Mouse (Mus musculus) forebrain, embryonic 10.5 days (tissue): ENCODE measurements around the gene Araf. TPM values are rescaled to one million over a fixed set of nuclear protein-coding genes. Genes with fewer than 3 reads are reported as not detected.
"Not testable (repeated sequence)": the region's sequence is repeated elsewhere in the genome, so short reads cannot be mapped to it uniquely, and the experiment has no call there.

Experiments
- DNase-seq: peaks from one replicate; pipeline ENCODE4 v3.0.0-alpha.2; 2017; ENCODE audit warnings: low spot score; ENCODE audit errors: extremely low spot score
- H3K27ac ChIP-seq: fragments of 300-500 bp; sonication (generic); 2 replicates; pipeline ENCODE4 v1.5.1; 2016; ENCODE audit warnings: mild to moderate bottlenecking
- H3K27me3 ChIP-seq: fragments of 300-500 bp; sonication (generic); 2 replicates; pipeline ENCODE4 v1.6.1; 2016; ENCODE audit warnings: mild to moderate bottlenecking; ENCODE audit not compliant: poor library complexity, severe bottlenecking
- H3K36me3 ChIP-seq: fragments of 300-500 bp; sonication (generic); replicated peaks from 2 replicates; pipeline ENCODE4 v1.6.1; 2016; ENCODE audit warnings: mild to moderate bottlenecking, moderate library complexity
- H3K4me1 ChIP-seq: fragments of 300-500 bp; sonication (generic); 2 replicates; pipeline ENCODE4 v1.6.1; 2016
- H3K4me3 ChIP-seq: fragments of 300-500 bp; sonication (generic); 2 replicates; pipeline ENCODE4 v1.5.1; 2016; ENCODE audit warnings: mild to moderate bottlenecking, moderate library complexity
- H3K9me3 ChIP-seq: fragments of 300-500 bp; sonication (generic); 2 replicates; pipeline ENCODE4 v1.6.1; 2016; ENCODE audit warnings: mild to moderate bottlenecking, moderate library complexity
- WGBS: fragments of 180-500 bp; shearing (Covaris S2); methylation state at CpG from one replicate; pipeline ENCODE4 v1.1.7; 2016; 5-methylcytosine and 5-hydroxymethylcytosine counted together
- polyA plus RNA-seq: library from polyadenylated mRNA; unstranded; fragments of >200 nt; fragmentation: Nextera tagmentation; extraction: Ambion mirVana; gene quantifications from 2 replicates; pipeline ENCODE4 v1.2.1, GENCODE M21; 2016

Araf gene
- polyA plus RNA-seq, 1 experiment from 2014 or later: 91.9 TPM

- H3K4me3 ChIP-seq: no peak overlapping the region
- DNase-seq: no peak
- H3K36me3 ChIP-seq: peaks cover 11% of the 10 kb centered on the region
- H3K4me1 ChIP-seq: no peaks in the 10 kb centered on the region
- no peaks in the 10 kb centered on the region for H3K9me3 ChIP-seq
- 87% methylated on average over 2 of the region's 2 CpGs for WGBS
- H3K27ac ChIP-seq: no peak overlapping the region
- H3K27me3 ChIP-seq: no peaks in the 10 kb centered on the region
Measured at GRCm38 (mm10) chrX:20801456-20801855, 3.8 kb downstream of the Araf start.

GRCm38 (mm10) chrX:20804301-20804700 lies 6.7 kb downstream of the Araf start:
- peaks cover 12% of the 10 kb centered on the region for H3K36me3 ChIP-seq
- WGBS: 87% methylated on average over 1 of the region's 1 CpGs
- H3K9me3 ChIP-seq, H3K27me3 ChIP-seq, DNase-seq, H3K4me1 ChIP-seq, H3K27ac ChIP-seq, H3K4me3 ChIP-seq: not testable (repeated sequence)

- 91% methylated on average over 1 of the region's 1 CpGs for WGBS
- H3K4me1 ChIP-seq: no peaks in the 10 kb centered on the region
- no peak overlapping the region for H3K27ac ChIP-seq
- no peak for DNase-seq
- no peaks in the 10 kb centered on the region for H3K27me3 ChIP-seq
- peaks cover 12% of the 10 kb centered on the region for H3K36me3 ChIP-seq
- H3K9me3 ChIP-seq: no peaks in the 10 kb centered on the region
- no peak overlapping the region for H3K4me3 ChIP-seq
Measured at GRCm38 (mm10) chrX:20806295-20806694, 8.7 kb downstream of the Araf start.

- no peaks in the 10 kb centered on the region for H3K9me3 ChIP-seq
- no peaks in the 10 kb centered on the region for H3K27me3 ChIP-seq
- H3K27ac ChIP-seq: no peak overlapping the region
- 84% methylated on average over 6 of the region's 6 CpGs for WGBS
- peaks cover 9% of the 10 kb centered on the region for H3K4me1 ChIP-seq
- peaks cover 3% of the 10 kb centered on the region; the same call in 1 of the 2 replicates for H3K36me3 ChIP-seq
- H3K4me3 ChIP-seq: no peak overlapping the region
- no peak for DNase-seq
Measured at GRCm38 (mm10) chrX:20816974-20817373, 19.4 kb downstream of the Araf start.

- Histone ChIP-seq H3K4me1 (peaks cover 9% of the 10 kb centered on the region), H3K36me3 (peaks cover 3% of the 10 kb centered on the region; the same call in 1 of the 2 replicates), H3K27ac (peak overlapping the region; percentile 65), H3K9me3 (no peaks in the 10 kb centered on the region), H3K4me3 (peak overlapping the region; percentile 35), H3K27me3 (no peaks in the 10 kb centered on the region)
- peak; percentile 45 for DNase-seq
- WGBS: 22% methylated on average over 19 of the region's 19 CpGs
Measured at GRCm38 (mm10) chrX:20819204-20819628, 21.6 kb downstream of the Araf start.

- Histone ChIP-seq H3K9me3 (no peaks in the 10 kb centered on the region), H3K27ac (peak overlapping the region; percentile 65), H3K4me3 (0 out of 2 replicates have a peak overlapping the region, but pooled peaks have one; percentile 35), H3K4me1 (peaks cover 9% of the 10 kb centered on the region), H3K27me3 (no peaks in the 10 kb centered on the region), H3K36me3 (peaks cover 3% of the 10 kb centered on the region; the same call in 1 of the 2 replicates)
- no peak for DNase-seq
- WGBS: 62% methylated on average over 7 of the region's 8 CpGs
Measured at GRCm38 (mm10) chrX:20819708-20820426, 22.3 kb downstream of the Araf start.

GRCm38 (mm10) chrX:20828934-20829333 lies 31.3 kb downstream of the Araf start:
- no peaks in the 10 kb centered on the region for H3K9me3 ChIP-seq
- 47% methylated on average over 5 of the region's 5 CpGs for WGBS
- H3K4me3 ChIP-seq: no peak overlapping the region
- no peaks in the 10 kb centered on the region for H3K4me1 ChIP-seq
- H3K36me3 ChIP-seq: no peaks in the 10 kb centered on the region; the same call in 1 of the 2 replicates
- no peak for DNase-seq
- H3K27me3 ChIP-seq: no peaks in the 10 kb centered on the region
- H3K27ac ChIP-seq: no peak overlapping the region

- 88% methylated on average over 3 of the region's 3 CpGs for WGBS
- DNase-seq: no peak
- no peaks in the 10 kb centered on the region for H3K27me3 ChIP-seq
Measured at GRCm38 (mm10) chrX:20847232-20847631, 49.6 kb downstream of the Araf start.

GRCm38 (mm10) chrX:20847816-20848215 lies 50.2 kb downstream of the Araf start:
- Histone ChIP-seq H3K36me3 (peaks cover 25% of the 10 kb centered on the region), H3K27me3 (no peaks in the 10 kb centered on the region), H3K4me1 (peaks cover 8% of the 10 kb centered on the region), H3K27ac (0 out of 2 replicates have a peak overlapping the region, but pooled peaks have one; percentile 67), H3K9me3 (no peaks in the 10 kb centered on the region), H3K4me3 (peak overlapping the region; percentile 68)
- DNase-seq: no peak
- WGBS: 16% methylated on average over 2 of the region's 2 CpGs

More at GRCm38 (mm10) chrX:20847232-20847631, 49.6 kb downstream of the Araf start:
- peaks cover 25% of the 10 kb centered on the region for H3K36me3 ChIP-seq
- H3K4me3 ChIP-seq: no peak overlapping the region
- H3K9me3 ChIP-seq: no peaks in the 10 kb centered on the region
- no peak overlapping the region for H3K27ac ChIP-seq
- H3K4me1 ChIP-seq: peaks cover 8% of the 10 kb centered on the region

GRCm38 (mm10) chrX:20848256-20848984 lies 50.8 kb downstream of the Araf start:
- peaks cover 31% of the 10 kb centered on the region for H3K36me3 ChIP-seq
- no peaks in the 10 kb centered on the region for H3K27me3 ChIP-seq
- 16% methylated on average over 42 of the region's 42 CpGs for WGBS
- H3K9me3 ChIP-seq: no peaks in the 10 kb centered on the region
- H3K27ac ChIP-seq: peak overlapping the region; percentile 87
- peaks cover 8% of the 10 kb centered on the region for H3K4me1 ChIP-seq
- H3K4me3 ChIP-seq: peak overlapping the region; percentile 68
- peak; percentile 86 for DNase-seq

GRCm38 (mm10) chrX:20853794-20854193 lies 56.2 kb downstream of the Araf start:
- Histone ChIP-seq H3K36me3 (peaks cover 78% of the 10 kb centered on the region), H3K9me3 (no peaks in the 10 kb centered on the region; the same call in 1 of the 2 replicates), H3K4me3 (no peak overlapping the region), H3K4me1 (peaks cover 6% of the 10 kb centered on the region), H3K27ac (no peak overlapping the region), H3K27me3 (no peaks in the 10 kb centered on the region)
- 95% methylated on average over 7 of the region's 7 CpGs for WGBS
- DNase-seq: no peak

- Histone ChIP-seq H3K9me3 (peaks cover 6% of the 10 kb centered on the region; the same call in 1 of the 2 replicates), H3K27ac (no peak overlapping the region), H3K4me3 (no peak overlapping the region), H3K27me3 (no peaks in the 10 kb centered on the region), H3K4me1 (peaks cover 9% of the 10 kb centered on the region), H3K36me3 (peaks cover 28% of the 10 kb centered on the region)
- WGBS: 51% methylated on average over 5 of the region's 5 CpGs
- no peak for DNase-seq
Measured at GRCm38 (mm10) chrX:20861453-20862104, 64.0 kb downstream of the Araf start.
